Mouse (Mus musculus): ENCODE measurements around the gene Slc35e1. TPM values are rescaled to one million over a fixed set of nuclear protein-coding genes. Genes with fewer than 3 reads are reported as not detected.

Slc35e1 gene
- total RNA-seq (2021): 10 to 100 TPM; 52.8 to 53.4 TPM

GRCm38 (mm10) chr8:72491680-72492621 is at the start of gene Slc35e1:
Gene Slc35e1, minus strand, starts transcription at chr8:72492614.
- intact Hi-C loops (cut with DNase I): loop anchor here (1.0 kb wide), 1 partner anchor 56 kb away; the partner anchor contains the start of gene Med26
- peak; percentile 52 to 54 for DNase-seq (ENCODE audit: low spot score in 2 of 2)

DNA sequence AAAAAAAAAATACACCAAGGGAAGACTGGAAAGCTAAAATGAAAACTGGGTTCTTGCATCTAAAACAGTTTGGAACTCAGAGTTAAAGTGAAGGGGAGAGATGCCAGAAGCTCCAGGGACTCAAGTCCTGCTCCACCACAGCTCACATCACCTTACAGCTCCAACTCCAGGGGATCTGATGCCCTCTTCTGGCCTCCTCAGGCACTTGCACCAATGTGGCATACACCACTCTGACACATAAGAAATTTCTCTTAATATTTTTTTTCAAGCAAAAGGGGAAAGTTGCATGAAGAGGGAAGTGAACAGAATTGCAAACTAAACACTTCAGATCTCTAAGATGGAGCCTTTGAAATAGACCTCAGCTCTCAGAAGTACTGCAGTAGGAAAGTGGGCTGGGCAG is 46.8 kb upstream of the Slc35e1 start:
- DNase-seq (ENCODE audit: low spot score in 2 of 2): no peak

DNA sequence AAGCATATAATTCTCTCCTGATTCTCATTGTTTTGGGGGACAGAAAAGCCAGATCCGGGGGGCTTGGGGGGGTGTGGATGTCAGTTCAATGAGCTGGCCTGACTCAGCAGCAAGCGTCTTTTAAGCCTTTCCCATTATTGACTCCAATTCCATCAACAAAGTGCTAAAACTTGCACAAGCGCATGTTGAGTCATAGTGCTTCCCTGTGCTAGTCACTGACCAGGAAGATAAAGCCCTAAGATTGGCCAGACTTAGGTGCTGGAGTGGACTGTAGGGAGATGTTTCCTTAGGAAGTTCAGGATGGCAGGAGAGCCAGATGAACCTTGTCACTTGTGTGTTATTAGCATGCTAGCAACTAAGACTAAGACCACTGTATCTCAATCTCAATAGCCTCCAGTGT is 42.5 kb upstream of the Slc35e1 start:
- DNase-seq (ENCODE audit: low spot score in 2 of 2): no peak
- intact Hi-C loops (cut with DNase I): no loop called here

More for the DNA sequence above, 46.8 kb upstream of the Slc35e1 start:
- intact Hi-C loops (cut with DNase I): no loop called here

GRCm38 (mm10) chr8:72532103-72532502 is 39.7 kb upstream of the Slc35e1 start:
- intact Hi-C loops (cut with DNase I): no loop called here
- peak in 1 of 2 experiments; percentile 33 for DNase-seq (ENCODE audit: low spot score in 2 of 2)

DNA sequence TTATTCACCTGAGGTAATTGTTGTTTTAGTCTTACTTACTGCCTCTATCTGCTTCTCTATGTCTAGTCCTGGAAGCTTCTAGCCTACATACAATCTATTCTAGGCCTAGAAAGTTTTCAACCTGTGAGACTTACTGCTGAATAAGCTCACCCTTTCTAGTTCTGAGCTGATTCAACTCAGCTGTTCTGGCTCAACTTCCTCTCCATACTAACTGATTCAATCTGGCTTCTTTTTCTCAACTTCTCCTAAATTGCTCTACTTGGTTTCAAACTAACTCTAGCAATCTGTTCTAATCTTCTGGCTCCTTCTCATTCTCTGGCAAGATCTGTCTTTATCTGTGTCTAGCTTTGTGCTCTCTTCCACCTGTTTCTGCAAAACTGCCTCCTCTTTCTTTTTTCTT is 29.5 kb upstream of the Slc35e1 start:
- intact Hi-C loops (cut with DNase I): no loop called here
- no peak for DNase-seq (ENCODE audit: low spot score in 2 of 2)

DNA sequence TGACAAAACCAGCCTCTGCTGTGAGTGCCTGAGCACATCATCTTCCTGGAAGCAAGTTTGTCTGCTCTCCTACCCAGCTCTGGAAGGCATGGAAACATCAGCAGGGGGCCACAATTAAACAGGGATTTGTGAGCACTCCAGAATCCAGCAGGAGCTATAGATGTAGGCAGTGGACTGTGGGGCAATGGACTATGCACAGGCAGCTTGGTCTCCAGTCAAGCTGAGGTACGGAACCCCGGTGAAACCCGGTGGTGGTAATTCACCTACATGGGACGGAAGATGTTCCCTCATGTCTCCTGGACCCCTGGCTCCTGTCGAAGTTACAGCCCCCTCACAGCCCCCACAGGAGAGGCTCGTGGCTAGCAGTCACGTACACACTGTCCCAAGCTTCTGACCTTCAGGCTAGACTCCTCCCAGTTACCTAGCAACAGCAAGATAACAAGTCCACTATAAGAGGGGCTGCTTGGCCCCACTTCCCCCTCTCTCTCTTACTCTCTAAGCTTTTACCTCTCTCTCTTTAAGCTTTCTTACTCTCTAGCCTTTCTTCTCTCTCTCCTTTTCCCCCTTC is 25.1 kb upstream of the Slc35e1 start:
- DNase-seq (ENCODE audit: low spot score in 2 of 2): no peak
- intact Hi-C loops (cut with DNase I): no loop called here

- intact Hi-C loops (cut with DNase I): no loop called here
- no peak for DNase-seq (ENCODE audit: low spot score in 2 of 2)
These were observed 20.7 kb upstream of the Slc35e1 start for GRCm38 (mm10) chr8:72513158-72513557.

DNA sequence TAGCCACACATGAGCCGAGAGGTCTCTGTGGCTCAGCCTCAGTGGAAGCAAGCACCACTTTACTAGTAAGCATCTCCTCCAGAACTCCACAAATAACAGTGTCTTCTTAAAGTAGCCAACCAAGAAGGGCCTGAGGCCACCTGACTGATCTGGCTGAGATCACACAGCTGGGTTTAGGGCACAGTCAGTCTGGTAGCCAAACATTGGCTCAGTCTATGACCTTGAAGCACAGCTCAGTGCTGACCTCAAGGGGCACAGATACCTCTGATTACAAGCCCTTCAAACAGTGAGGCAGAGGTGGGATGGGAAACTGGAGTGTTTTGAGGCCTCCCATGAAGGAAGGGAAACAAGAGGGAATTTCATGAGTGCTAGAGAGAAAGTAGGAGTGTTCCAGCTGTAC is 20.2 kb upstream of the Slc35e1 start:
- DNase-seq (ENCODE audit: low spot score in 2 of 2): no peak
- intact Hi-C loops (cut with DNase I): no loop called here

- DNase-seq (ENCODE audit: low spot score in 2 of 2): no peak
- intact Hi-C loops (cut with DNase I): no loop called here
These were observed 15.1 kb upstream of the Slc35e1 start for GRCm38 (mm10) chr8:72507505-72507904.

DNA sequence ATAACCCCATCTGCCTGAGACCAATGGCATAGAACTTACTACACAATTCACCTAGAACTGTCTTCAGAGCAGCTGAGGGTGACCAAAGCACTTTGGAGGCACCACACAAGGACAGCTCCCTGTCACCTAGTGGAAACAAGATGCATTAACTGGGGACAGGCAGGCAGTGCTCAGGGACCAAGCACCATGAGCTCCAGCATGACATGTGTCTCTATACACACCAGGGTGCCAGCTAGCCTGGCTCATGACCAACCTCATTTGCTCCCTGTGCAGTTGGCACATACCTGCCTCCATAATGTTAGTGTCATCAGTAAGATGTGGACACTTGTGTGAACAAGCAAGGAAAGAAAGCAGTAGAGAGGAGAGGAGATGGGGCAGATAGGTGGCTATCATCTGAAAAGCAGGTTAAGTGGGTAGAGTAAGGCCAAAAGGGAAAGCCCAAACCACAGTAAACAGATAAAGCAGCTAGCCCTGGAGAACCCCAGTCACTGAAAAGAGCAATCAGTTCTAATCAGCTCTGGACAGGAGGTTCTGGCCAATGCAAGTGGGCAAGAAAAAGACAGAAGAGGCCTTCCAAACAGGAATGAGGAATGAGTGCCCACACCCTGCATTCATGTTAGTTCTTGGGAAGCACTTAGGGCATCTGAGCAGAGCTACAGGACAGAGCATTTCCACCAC is 12.4 kb upstream of the Slc35e1 start:
- intact Hi-C loops (cut with DNase I): no loop called here
- no peak for DNase-seq (ENCODE audit: low spot score in 2 of 2)

DNA sequence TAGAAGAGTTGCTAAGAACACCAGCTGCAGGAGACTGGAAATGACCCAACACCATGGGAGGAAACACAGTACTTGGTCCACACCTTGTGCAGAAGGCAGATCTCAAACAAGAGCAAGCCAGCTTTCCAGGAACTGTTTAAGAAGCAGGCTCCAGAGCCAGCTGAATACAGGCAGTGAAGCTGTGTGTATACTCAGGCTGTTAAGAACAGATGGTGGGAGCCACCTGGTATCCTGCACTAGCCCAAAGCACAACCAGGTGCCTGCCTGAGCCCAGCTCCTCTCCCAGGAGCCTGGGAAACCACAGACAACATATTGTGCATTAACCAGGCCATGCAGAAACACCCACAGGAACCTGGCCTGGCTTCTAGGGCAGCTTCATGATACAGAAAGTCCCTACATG is 11.7 kb upstream of the Slc35e1 start:
- intact Hi-C loops (cut with DNase I): no loop called here
- peak; percentile 47 to 76 for DNase-seq (ENCODE audit: low spot score in 2 of 2)

DNA sequence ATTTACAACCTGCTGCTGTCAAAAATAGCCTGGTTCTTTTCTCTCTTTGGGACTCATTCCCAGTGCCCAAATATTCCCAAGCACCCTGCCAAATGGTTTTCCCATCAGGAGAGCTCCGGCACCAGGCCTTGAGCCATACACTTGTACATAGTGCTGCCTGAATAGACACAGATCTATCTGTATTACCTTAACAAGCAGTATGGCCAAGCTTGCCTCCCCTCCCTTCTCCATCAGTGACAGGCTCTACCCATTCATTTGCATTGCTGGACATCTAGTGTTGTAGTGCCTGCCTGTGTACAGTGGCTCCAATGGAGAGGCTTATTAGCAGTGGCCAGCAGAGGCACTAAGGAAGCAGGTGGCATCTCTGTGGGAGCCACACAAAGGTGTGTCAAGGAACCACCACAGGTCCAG is 8.1 kb upstream of the Slc35e1 start:
- DNase-seq (ENCODE audit: low spot score in 2 of 2): no peak
- intact Hi-C loops (cut with DNase I): no loop called here

- DNase-seq (ENCODE audit: low spot score in 2 of 2): no peak
- intact Hi-C loops (cut with DNase I): no loop called here
These were observed 7.3 kb upstream of the Slc35e1 start for GRCm38 (mm10) chr8:72499521-72500284.

DNA sequence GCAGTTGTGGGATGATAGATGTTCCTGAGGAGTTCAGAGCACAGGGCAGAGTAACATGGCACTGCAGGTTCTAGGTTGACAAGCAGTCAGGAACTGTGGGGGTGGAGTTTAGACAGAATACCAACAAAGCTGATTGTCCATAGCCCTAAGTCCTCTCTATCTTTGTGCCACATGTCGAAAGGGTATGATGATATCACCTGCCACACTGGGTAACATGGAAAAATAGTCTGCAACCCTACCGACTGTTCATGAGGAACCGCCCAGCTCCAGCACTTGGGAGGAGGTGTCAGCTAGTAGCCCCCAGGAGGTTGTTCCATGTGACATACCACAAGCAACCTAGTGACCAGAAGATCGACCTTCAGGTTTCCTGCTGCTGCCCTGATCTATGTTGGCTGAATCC is 6.1 kb upstream of the Slc35e1 start:
- intact Hi-C loops (cut with DNase I): no loop called here
- no peak for DNase-seq (ENCODE audit: low spot score in 2 of 2)

DNA sequence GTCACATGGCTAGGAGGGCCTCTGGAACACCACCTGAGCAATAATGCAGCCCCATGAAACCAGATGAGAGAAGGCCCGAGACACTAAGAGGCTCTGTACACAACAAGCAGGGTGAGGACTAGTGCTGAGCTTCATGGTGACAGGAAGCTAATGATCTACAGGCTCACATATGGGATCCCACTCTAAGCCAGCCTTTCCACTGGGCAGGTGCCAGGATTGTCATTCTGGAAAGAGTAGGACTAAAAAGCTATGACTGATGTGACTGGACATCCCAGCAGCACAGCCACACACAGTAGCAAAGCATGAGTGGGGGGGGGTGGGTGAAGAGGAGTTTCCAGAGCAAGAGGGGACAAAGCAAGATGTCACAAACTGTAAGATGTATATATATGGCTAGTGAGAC is 5.5 kb upstream of the Slc35e1 start:
- intact Hi-C loops (cut with DNase I): no loop called here
- DNase-seq (ENCODE audit: low spot score in 2 of 2): no peak

- intact Hi-C loops (cut with DNase I): no loop called here
- DNase-seq (ENCODE audit: low spot score in 2 of 2): no peak
These were observed 3.8 kb upstream of the Slc35e1 start for GRCm38 (mm10) chr8:72496217-72496616.

- intact Hi-C loops (cut with DNase I): loop anchor here (1.0 kb wide), 1 partner anchor 50 kb away; no protein-coding TSS in a partner anchor
- DNase-seq (ENCODE audit: low spot score in 2 of 2): no peak
These were observed 3.1 kb upstream of the Slc35e1 start for GRCm38 (mm10) chr8:72495411-72496111.

- no peak for DNase-seq (ENCODE audit: low spot score in 2 of 2)
- intact Hi-C loops (cut with DNase I): no loop called here
These were observed 967 bp upstream of the Slc35e1 start for GRCm38 (mm10) chr8:72493381-72493780.

- peak; percentile 99 to 100 for DNase-seq (ENCODE audit: low spot score in 2 of 2)
- intact Hi-C loops (cut with DNase I): loop anchor here (1.0 kb wide), 1 partner anchor 56 kb away; the partner anchor contains the start of gene Med26
These were observed 238 bp upstream of the Slc35e1 start for GRCm38 (mm10) chr8:72492622-72493081.
